Mouse (Mus musculus): ENCODE measurements around the gene Sh2d4b.

The Sh2d4b gene

DNA sequence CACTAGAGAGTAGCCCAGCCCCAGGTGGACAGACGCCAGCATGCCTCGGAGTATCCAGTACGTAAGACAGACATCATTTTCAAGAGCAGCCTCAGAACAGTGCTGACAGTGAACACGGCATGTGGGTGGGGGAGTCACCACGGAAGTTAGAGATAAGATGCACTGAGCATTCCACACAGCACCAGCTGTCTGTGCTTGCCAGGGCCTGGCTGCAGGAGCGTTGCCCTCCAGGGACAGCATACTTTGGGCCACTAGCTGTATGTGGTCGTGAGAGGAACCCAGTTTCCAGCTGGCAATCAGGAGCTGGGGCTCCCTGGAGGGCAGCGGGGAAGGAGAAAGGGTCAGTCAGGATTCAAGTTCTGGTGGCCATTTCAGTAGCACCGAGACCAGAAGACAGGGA, 13.7 kb upstream of the Sh2d4b start:
- no peak for DNase-seq (ENCODE audit: low spot score)

DNA sequence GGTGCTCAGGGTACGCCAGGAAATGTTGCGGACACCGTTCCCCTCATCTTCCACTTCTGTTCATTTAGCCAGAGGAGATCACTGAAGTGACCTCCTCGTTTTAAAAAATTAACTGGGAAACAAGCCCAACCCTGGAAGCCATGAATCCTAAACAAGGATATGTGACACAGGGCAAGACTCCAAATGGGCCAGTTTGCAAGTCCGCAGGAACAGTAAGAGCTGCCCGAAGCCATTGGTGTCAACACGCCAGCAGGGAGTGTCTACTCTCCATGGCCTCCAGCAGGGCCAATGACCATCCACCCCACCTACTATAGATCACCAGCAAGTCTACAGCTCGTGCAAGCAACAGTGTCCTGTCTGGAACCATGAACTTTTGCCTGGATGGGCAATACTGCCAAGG, 12.7 kb upstream of the Sh2d4b start:
- no peak for DNase-seq (ENCODE audit: low spot score)

DNA sequence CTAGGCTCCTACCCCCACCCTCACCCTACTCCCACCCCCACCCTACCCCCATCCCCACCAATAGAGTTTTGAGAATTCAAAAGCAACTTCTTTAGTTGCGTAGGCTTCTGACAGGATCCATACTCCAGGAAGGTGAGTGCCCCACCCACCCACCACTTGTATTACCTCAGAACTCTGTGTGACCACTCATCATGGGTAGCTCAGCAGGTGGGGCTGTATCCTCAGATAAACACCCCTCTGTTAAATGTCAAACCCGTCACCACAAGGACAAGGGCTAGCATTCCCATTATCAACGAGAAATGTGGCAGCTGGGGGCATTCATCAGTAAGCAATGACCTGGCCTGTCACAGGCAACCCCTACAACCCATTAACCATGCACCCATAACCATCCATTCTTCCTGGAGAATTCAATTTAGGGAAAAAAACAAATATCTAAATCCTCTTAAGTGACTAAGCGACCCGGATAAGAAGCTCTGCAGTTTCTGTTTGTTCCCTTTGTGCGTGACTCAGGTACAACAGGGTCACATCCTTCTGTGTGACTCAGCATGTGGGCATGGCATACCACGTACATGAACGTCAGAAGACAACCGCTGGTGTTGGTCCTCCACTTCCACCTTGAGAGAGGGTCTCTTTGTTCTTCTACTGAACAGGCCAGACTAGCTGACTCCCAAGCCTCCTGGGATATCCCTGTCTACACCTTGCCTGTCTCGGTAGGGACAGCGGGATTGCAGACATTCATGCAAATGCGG, 9.4 kb upstream of the Sh2d4b start:
- DNase-seq (ENCODE audit: low spot score), result no peak

DNA sequence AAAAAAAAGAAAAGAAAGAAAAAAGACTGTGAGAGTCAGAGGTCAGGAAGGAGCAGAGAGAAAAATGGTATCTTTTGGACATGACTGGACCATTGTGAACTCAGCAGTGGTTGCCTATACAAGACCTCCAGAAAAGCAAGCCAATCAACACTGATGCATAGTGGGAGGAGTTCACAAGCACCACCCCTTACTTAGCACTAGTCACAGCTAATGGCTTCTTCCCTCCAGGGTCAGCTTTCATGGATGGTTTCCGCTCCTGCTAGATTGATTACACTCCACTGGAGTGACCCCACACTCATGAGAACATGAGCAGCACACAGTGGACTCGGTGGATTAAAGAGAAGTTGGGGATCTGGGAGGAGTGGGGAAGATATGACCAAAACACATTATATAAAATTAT, 7.2 kb upstream of the Sh2d4b start:
- no peak for DNase-seq (ENCODE audit: low spot score)

DNA sequence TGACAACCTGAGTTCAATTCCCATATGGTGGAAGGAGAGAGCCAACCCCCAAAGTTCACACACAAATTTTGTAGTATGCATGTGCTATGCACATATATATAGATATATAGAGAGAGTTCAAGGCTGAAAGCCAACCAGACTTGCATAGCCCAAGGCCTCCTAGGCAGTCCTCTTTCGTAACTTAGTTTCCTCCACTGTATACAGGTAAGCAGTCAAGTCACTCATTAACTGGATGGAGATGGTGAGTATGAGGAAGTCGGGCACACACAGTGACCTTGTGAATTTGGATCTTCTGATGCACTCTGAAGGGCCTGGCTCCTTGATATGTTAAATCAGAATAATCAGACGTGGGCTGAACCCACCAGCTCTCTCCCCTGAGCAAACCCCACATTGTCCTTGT, 4.8 kb upstream of the Sh2d4b start:
- DNase-seq (ENCODE audit: low spot score), result no peak

DNA sequence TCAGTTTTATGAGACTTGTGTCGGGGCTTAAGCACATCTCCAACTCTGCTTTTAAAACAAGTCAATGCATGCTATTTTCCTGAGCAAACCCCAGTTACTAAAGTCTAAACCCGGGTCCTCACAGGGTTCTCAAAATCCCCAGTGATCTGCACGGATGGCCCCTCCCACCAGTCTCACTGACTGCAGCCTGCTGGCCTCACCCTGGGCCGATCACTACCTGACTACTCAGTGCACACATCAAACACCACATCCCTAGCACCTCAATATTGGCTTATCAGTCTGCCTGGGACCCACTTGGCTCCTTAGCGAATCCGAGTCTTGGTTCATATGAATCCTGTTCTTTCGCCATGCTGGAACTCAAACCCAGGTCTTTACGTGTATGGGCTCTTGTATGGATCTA, 2.6 kb upstream of the Sh2d4b start:
- DNase-seq (ENCODE audit: low spot score), result no peak

DNA sequence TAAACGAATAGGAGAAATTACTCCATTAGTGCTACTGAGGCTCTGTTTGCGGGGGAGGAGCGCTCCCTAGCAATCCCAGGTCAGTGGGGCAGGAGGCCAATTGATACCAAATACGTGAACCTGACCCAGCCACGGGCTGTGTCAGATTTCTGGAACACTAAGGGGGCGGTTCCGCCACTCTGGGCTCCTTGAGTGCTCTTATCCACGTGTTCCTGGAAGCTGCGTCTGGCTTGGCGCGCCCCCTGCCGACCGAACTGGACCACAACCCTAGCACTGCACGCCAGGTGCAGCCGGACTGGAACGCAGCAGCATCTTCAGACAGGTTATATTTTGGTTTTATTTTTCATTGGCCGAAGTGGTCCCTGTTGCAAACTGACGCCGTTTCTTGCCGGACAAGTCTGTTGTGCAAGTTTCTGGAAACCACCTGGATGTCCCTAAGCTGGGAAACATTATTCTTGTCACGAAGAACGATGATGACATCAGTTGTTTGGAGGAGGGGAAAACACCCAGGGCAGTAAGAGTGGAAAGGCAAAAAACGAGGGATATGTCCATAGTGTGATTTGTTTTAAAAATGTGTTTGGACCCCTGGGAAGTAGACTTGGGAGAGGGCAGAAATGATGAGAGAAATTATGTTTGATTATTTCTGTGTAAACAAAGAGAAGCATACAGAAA, 1.6 kb upstream of the Sh2d4b start:
- peak; percentile 86 for DNase-seq (ENCODE audit: low spot score)

DNA sequence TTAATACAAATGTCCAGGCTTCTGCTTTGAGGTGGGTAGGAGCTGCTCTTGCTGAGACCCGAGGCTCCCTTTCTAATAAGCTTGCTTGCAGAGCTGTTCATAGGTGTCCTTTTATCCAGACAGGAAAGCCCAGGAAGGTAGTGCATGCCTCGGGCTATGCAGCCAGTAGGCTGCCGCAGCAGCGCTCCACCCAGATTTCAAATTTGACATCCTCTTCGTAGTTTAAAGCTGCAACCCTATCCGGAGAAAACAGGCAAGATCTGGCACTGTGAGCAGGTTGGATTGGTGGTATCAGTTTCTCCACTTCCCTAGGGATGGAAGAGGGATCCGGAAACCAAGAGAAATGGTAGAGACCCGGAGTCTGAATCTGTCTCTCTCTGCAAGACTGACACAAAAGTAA, 818 bp upstream of the Sh2d4b start:
- DNase-seq (ENCODE audit: low spot score), result no peak

DNA sequence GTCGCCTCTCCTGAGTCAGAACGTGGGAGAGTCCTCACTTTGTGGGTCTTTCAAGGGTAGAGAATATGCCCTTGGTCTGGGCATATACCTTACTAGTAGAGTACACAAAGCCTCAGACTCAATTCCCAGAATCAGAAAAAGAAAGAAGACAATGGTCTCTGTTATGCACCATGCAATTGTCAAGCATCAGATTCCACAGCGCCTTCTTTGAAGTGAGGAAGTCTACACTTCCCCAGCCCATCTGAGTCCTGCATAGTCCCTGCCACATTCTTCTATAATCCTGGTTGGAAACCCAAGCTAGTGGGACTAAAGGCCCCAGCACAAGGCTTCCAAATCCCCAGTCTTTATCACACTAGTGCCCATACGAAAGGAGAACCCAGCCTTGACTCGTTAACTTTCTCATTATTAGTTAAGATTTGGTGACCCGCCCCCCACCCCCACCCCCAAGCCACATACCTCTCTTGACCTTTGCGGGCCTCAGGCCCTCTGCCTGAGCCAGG, 690 bp downstream of the Sh2d4b start:
- DNase-seq (ENCODE audit: low spot score), result no peak

DNA sequence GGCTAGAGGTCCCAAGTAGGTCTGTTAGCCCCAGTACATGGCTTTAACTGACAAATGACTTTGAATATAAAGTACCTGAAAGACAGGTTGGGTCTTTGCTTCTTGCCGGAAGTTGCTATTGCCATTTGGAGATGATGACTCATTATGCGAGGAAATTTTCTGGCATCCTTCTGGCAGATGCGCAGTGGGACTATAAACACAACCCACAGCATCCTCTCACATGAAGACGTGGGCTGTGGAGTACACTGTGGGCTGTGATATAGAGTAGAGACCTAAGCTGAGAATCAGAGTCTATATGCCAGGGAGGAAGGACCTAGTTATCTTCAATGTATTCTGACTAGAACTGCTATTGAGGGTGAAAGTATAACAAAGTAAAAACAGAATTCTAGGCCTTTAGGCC, 1.6 kb downstream of the Sh2d4b start:
- DNase-seq (ENCODE audit: low spot score), result no peak

DNA sequence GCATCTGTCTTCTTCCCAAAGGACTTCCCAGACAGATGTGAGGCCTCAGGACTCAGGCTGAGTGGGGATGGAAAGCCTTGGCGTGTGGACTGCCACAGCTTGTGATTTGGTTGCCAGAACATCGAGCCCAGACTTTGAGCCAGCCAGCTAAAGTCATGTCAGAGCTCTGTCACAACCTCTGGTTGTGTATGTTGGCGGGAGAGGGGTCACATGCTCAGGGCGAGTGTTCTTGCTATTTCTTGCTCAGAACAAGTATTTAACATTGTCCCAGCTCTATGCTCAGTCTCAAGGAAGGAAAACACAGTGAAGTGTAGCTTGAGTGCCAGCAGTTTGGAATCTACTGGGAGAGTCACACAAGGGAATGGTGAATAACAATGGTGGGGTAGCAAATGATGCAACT, 3.4 kb downstream of the Sh2d4b start:
- no peak for DNase-seq (ENCODE audit: low spot score)

DNA sequence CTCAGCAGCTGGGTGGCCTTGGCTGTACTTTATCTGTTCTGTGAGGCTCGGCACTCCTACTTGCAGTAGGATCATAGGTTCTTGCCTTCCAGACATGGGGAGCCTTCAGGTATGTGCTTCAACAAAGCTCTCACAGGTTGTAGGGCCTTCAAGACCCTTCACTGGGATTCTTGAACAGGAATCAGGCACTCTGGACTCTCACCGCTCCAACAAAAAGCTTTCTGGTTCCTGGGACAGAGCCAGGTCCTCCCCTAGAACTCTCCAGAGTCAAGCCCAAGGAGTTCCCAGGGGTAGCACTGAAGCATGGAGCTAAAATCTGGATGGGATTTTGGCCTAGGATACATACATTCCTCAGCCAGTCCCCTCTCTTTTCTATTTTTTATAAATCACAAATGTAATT, 3.9 kb downstream of the Sh2d4b start:
- no peak for DNase-seq (ENCODE audit: low spot score)

DNA sequence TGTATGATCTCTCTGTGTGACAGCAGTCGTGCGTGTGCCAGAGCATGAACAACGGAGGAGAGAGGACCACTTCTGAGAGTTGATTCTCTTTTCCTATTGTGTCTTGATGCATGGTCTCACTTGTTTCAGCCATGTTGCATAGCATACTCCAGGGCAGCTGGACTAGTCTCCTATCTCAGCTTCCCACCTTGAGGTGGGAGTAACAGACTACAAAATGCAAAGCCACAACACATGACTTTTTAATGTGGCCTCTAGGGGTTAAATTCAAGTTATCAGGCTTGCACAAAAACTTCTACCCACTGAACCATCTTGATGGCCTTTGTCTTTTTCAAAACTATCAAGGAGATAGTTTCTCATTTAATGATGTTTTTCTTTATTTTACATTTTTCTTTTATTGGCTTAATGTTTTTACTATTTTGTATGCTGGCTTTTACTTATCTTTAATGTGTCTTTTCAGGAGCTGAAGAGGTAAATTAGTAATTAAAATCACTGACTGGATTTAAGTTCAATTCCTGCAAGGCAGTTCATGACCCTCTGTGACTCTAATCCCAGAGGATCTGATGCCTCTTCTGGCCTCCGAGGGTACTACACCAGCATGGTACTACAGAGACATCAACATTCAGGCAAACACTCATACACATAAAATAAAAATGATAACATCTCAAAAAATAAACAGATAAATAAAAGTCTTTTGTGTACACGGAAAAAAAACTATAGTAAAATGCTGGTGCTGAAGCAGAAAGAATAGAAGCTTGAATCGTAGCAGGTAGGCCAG, 6.5 kb downstream of the Sh2d4b start:
- no peak for DNase-seq (ENCODE audit: low spot score)

DNA sequence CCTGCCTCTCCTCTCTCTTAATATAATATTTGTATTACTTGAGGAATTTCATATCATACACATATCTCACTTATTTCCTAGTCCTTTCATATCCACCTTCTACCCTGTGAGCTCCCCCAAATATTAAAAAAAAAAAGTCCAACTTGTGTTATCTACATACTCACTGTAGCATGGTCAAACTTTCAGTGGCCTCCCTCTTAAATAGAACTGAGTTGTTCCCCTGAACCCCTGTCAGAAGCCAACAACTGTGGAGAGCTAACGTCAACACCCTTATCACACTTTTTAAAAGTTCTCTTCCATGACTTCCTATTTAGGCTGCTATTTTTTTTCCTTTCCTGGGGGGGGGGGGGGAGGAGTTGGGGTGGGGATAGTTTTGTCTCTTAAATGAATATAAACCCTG, 7.3 kb downstream of the Sh2d4b start:
- no peak for DNase-seq (ENCODE audit: low spot score)

DNA sequence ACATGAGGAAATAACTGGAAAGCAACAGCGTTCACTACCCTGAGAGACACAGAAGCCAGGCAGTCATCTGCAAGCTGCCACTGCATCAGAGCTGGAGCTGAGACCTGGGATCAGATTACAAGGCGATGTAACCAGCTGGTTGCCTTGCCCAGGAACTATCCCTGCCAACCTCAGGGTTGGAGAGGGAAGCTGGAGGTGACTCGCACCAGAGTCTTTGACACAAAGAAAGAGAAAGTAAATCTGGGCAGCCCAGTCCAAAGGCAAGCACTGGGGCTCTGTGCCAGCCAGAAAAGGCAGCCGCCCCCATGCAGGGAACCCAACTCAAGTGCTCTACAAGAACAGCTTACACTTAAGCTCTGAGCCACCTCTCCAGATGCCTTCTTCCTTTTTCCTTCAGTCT, 7.8 kb downstream of the Sh2d4b start:
- no peak for DNase-seq (ENCODE audit: low spot score)

DNA sequence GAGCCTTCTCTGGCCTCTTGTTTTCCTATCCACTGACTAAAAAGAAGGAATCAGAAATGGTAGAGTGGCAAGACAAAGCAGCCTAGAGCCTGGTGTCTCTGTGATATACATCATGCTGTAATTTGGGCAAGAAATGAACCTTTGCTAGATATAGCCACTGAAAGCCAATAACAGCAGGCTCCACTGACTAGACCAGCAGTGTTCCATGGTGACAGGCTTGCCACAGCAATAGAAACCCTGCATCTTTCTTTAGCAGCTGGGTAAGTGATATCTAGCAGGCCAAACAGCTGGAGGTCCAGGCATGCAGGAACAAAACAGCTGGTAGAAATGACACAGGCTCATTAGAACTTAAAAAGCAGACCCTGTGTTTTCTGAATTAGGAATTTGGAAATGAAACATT, 18.5 kb downstream of the Sh2d4b start:
- DNase-seq (ENCODE audit: low spot score), result no peak

DNA sequence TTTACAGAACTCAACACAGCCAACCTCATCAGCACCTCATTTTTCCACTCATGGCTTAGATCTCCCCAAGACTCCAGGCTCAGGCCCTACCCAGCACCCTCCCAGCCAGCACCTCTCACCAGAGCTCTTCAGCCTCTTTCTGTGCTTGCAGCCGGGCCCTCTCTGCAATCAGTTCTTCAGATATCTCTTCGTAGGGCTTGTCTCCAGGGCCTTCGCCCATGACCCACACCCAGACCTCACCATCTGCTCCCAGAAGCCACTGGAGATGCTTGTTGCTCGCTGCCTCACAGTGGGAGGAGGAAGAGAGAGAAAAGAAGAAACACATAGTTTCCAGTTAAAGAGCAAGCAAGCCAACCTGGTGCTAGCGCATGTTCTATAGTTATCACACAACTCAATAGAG, 19.1 kb downstream of the Sh2d4b start:
- no peak for DNase-seq (ENCODE audit: low spot score)

DNA sequence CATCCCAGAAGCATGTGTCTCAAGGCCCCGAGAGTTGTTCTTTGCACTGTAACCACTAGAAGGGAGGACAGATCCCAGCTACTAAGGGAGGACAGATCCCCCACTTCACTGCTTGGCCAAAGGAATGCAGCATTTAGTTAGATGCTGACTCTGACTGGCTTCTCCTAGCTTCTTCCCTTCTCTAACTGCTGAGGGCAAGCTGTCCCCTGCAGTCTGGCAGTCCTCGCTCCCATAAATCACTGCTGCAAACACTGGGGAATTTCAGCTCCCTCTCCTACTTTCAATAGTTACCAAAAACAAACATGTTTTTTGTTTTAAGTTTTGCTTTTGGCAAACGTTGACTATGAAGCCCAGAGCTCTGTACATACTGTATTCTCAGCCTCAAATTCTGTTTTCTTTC, 22.5 kb downstream of the Sh2d4b start:
- DNase-seq (ENCODE audit: low spot score), result no peak

DNA sequence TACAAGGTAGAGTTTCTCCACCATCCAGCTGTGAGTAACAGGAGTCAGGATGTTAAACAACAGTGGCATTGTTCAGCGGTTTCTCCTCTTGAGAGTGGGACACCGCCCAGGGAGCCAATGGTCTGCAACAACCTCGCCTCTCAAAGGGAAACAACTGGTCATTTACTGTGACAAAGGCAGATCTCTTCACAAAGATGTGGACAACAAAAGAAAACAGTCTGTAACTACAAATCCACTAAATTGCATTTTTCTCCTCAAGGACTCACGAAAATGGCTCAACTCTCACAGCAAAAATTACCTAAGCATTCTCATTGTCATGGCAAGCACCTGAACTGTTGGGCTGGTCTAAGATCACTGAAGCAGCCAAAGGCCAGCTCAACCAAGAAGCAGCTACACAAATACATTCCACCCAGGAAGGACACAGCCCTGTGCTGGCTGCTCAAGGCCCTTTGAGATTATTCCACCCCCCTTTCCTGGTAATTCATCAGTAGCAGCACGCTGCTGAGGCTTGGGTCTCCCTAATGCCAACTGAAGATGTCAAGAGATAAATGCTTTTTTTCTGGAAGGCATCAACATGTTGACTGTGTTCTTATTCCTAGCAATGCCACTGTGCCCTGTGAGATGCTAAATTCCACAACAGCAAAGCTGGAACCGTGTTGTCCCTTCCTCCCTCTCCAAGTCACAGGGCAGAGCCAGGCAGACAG, 28.1 kb downstream of the Sh2d4b start:
- no peak for DNase-seq (ENCODE audit: low spot score)

DNA sequence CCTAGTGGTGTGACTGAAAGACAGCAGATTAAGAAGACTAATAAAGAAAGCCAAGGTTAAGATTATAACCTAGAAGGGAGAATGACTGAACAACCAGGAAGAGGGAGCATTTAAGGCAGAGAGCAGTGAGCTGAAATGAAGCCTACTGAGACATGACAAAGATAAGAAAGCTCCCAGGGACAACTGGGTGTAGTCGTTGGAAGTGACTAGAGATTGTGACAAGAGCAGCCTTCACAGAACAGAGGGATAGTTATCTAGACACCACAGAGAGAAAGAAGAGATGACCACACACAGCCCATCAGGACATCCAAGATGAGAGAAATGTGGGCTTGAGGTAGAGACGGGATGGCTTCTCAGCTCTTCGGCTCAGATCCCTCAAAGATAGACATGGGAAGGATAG, 29.4 kb downstream of the Sh2d4b start:
- DNase-seq (ENCODE audit: low spot score), result no peak

DNA sequence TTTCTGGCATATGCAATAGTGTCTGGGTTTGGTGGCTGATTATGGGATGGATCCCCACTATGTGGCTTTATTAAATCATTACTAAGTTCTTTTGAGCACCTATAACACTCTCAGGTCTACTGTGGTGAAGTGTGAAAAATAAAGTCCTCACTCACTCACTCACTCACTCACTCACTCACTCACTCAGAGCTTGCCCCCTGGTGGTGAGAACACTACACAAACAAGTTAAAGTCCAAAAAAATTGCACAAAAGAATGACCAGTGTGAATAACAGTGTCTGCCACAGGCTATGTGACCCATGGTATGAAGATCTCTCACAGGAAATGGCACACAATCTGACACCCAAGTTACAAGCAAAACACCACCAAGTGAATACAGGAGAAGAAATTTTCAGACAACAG, 30.0 kb downstream of the Sh2d4b start:
- no peak for DNase-seq (ENCODE audit: low spot score)

DNA sequence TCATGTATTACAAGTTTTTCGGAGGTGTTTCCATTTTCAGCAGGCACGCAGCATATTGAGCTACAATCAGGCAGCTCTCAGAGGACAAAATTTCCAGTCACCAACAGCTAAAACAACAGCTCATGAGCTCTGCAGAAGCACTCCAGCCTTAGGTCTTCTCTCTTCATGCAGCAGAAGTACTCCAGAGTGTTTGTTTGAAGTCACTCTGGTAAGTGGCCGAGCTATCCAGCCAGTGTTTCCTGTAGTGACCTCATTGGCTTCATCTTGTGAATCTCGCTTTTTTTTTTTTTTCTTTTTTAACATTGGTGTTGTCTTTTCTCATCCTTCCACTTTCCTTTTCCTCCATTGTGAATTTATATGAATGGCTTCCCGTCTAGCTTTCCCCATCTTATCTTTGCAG, 40.1 kb downstream of the Sh2d4b start:
- no peak for DNase-seq (ENCODE audit: low spot score)

DNA sequence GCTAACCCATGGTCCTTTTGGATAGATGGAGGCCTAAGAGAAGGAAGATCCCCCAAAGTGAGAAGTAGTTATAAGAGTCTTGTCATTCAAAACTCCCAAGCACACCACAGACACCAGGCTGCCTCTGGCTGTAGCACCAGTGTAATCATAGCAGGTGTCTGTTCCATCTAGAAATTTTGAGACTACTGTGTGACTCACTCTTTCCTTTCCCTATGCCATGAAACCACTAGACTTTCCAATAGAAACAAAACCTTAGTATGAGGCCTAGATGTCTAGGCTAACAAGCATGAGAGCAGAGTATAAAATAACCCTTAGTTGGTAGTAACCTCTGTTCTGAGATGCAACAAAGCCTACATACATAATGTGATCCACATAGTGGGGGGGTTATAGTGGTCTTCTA, 55.7 kb downstream of the Sh2d4b start:
- no peak for DNase-seq (ENCODE audit: low spot score)
